Mouse (Mus musculus): ENCODE results near the gene C3.

C3 gene

GRCm38 (mm10) chr17:57235803-57236202 is 7.9 kb upstream of the C3 start:
- ChIA-PET POLR2A (interaction anchor here in 3 of 4 experiments (0.6 to 1.0 kb wide), 3 partner anchors 21 to 1877 kb away, joined by 3 read pairs; no protein-coding TSS in a partner anchor), CTCF (interaction anchor here in 3 of 4 experiments (0.6 to 1.5 kb wide), 5 partner anchors 12 to 424 kb away, joined by 3 to 8 read pairs (median 3); partner anchors contain the start of gene Gpr108 (in 1 of the 3))

GRCm38 (mm10) chr17:57234254-57234928 is 6.5 kb upstream of the C3 start:
- POLR2A ChIA-PET, result interaction anchor here in 3 of 4 experiments (0.5 to 1.2 kb wide), 4 partner anchors 15 to 780 kb away, joined by 3 to 5 read pairs (median 3); partner anchors contain the start of gene Tnfsf9 (in 1 of the 3)
- CTCF ChIA-PET, result interaction anchor here (1.2 to 2.2 kb wide), 5 partner anchors 14 to 101 kb away, joined by 3 to 8 read pairs (median 3); partner anchors contain the start of gene Gpr108 (in 2 of the 4)

- CTCF ChIA-PET, result interaction anchor here in 3 of 4 experiments (0.7 to 2.2 kb wide), 5 partner anchors 14 to 102 kb away, joined by 3 to 9 read pairs (median 3); no protein-coding TSS in a partner anchor
- POLR2A ChIA-PET, result interaction anchor here in 1 of 4 experiments (0.7 to 1.0 kb wide), 3 partner anchors 9 to 202 kb away, joined by 3 to 5 read pairs (median 4); partner anchors contain the start of gene Khsrp
Measured at GRCm38 (mm10) chr17:57233038-57233437, 5.1 kb upstream of the C3 start.

- CTCF ChIA-PET, result interaction anchor here in 2 of 4 experiments (0.7 to 2.2 kb wide), 3 partner anchors 13 to 102 kb away, joined by 3 to 8 read pairs (median 3); no protein-coding TSS in a partner anchor
- POLR2A ChIA-PET, result interaction anchor here in 1 of 4 experiments (0.5 kb wide), 1 partner anchor 30 kb away, joined by 5 read pairs; no protein-coding TSS in a partner anchor
Measured at GRCm38 (mm10) chr17:57232200-57232599, 4.3 kb upstream of the C3 start.

GRCm38 (mm10) chr17:57231321-57231771 is 3.4 kb upstream of the C3 start:
- CTCF ChIA-PET, result no interaction called here
- POLR2A ChIA-PET, result no interaction called here

GRCm38 (mm10) chr17:57230728-57231125 is 2.8 kb upstream of the C3 start:
- POLR2A ChIA-PET, result interaction anchor here in 1 of 4 experiments (1.0 kb wide), 1 partner anchor 233 kb away, joined by 4 read pairs; the partner anchor contains the start of gene Alkbh7
- CTCF ChIA-PET, result no interaction called here

- ChIA-PET POLR2A (interaction anchor here in 3 of 4 experiments (0.5 to 1.0 kb wide), 4 partner anchors 17 to 233 kb away, joined by 3 to 8 read pairs (median 4); partner anchors contain the start of gene Alkbh7 (in 1 of the 3)), CTCF (interaction anchor here (0.5 to 0.8 kb wide), 4 partner anchors 11 to 105 kb away, joined by 3 to 6 read pairs (median 4); no protein-coding TSS in a partner anchor)
Measured at GRCm38 (mm10) chr17:57229851-57230727, 2.2 kb upstream of the C3 start.

- CTCF ChIA-PET, result interaction anchor here in 1 of 4 experiments (1.5 kb wide), 1 partner anchor 10 kb away, joined by 3 read pairs; no protein-coding TSS in a partner anchor
- POLR2A ChIA-PET, result interaction anchor here in 2 of 4 experiments (0.6 to 1.0 kb wide), 2 partner anchors 17 to 197 kb away, joined by 4 to 8 read pairs; no protein-coding TSS in a partner anchor
Measured at GRCm38 (mm10) chr17:57228873-57229272, 937 bp upstream of the C3 start.

- ChIA-PET CTCF (interaction anchor here in 1 of 4 experiments (0.6 kb wide), 1 partner anchor 97 kb away, joined by 4 read pairs; no protein-coding TSS in a partner anchor), POLR2A (interaction anchor here in 1 of 4 experiments (0.7 to 1.1 kb wide), 2 partner anchors 35 to 196 kb away, joined by 3 read pairs; partner anchors contain the start of gene Khsrp)
Measured at GRCm38 (mm10) chr17:57227468-57227867, 468 bp downstream of the C3 start.

- POLR2A ChIA-PET, result interaction anchor here in 1 of 4 experiments (0.9 kb wide), 1 partner anchor 21 kb away, joined by 3 read pairs; no protein-coding TSS in a partner anchor
- CTCF ChIA-PET, result interaction anchor here in 1 of 4 experiments (1.3 kb wide), 1 partner anchor 53 kb away, joined by 3 read pairs; no protein-coding TSS in a partner anchor
Measured at GRCm38 (mm10) chr17:57223313-57223712, 4.6 kb downstream of the C3 start.

GRCm38 (mm10) chr17:57221911-57222310 is 6.0 kb downstream of the C3 start:
- ChIA-PET CTCF (interaction anchor here in 2 of 4 experiments (0.6 to 1.4 kb wide), 3 partner anchors 113 to 1847 kb away, joined by 3 to 7 read pairs (median 4); no protein-coding TSS in a partner anchor), POLR2A (interaction anchor here in 2 of 4 experiments (0.6 to 1.1 kb wide), 2 partner anchors 66 to 279 kb away, joined by 3 to 4 read pairs; no protein-coding TSS in a partner anchor)

- POLR2A ChIA-PET, result interaction anchor here (0.6 to 1.8 kb wide), 11 partner anchors 9 to 222 kb away, joined by 3 to 6 read pairs (median 3); partner anchors contain the start of genes Alkbh7 (in 1 of the 4), Gpr108 (in 1 of the 4) and Khsrp (in 1 of the 4)
- CTCF ChIA-PET, result interaction anchor here (0.7 to 2.9 kb wide), 31 partner anchors 10 to 510 kb away, joined by 3 to 62 read pairs (median 6); partner anchors contain the start of genes Gpr108 (in 2 of the 4), Alkbh7 (in 1 of the 4) and Khsrp (in 1 of the 4)
Measured at GRCm38 (mm10) chr17:57219884-57220207, 8.1 kb downstream of the C3 start.

GRCm38 (mm10) chr17:57219167-57219883 is 8.6 kb downstream of the C3 start:
- CTCF ChIA-PET, result interaction anchor here (0.6 to 2.9 kb wide), 54 partner anchors 9 to 1221 kb away, joined by 3 to 62 read pairs (median 4); partner anchors contain the start of genes Gpr108 (in 3 of the 4), Alkbh7 (in 2 of the 4), C3 (in 1 of the 4) and Khsrp (in 1 of the 4)
- POLR2A ChIA-PET, result interaction anchor here (0.6 to 1.8 kb wide), 14 partner anchors 8 to 230 kb away, joined by 3 to 6 read pairs (median 4); partner anchors contain the start of genes Alkbh7 (in 2 of the 4), Gpr108 (in 1 of the 4) and Khsrp (in 1 of the 4)

GRCm38 (mm10) chr17:57218335-57218900 is 9.5 kb downstream of the C3 start:
- CTCF ChIA-PET, result interaction anchor here (0.6 to 2.9 kb wide), 19 partner anchors 13 to 347 kb away, joined by 3 to 62 read pairs (median 6); partner anchors contain the start of genes Alkbh7 (in 1 of the 4) and Gpr108 (in 1 of the 4)
- POLR2A ChIA-PET, result interaction anchor here in 3 of 4 experiments (0.9 to 1.6 kb wide), 6 partner anchors 52 to 229 kb away, joined by 3 to 6 read pairs (median 4); partner anchors contain the start of gene Alkbh7 (in 1 of the 3)

GRCm38 (mm10) chr17:57214676-57215387 is 13.1 kb downstream of the C3 start:
- ChIA-PET POLR2A (interaction anchor here in 2 of 4 experiments (0.8 to 1.1 kb wide), 2 partner anchors 20 to 218 kb away, joined by 3 read pairs; partner anchors contain the start of gene Alkbh7 (in 1 of the 2)), CTCF (interaction anchor here in 1 of 4 experiments (0.6 to 0.8 kb wide), 2 partner anchors 16 to 119 kb away, joined by 3 to 7 read pairs; no protein-coding TSS in a partner anchor)
